Mouse (Mus musculus) limb, embryonic 10.5 days (tissue): ENCODE measurements around the gene Keap1. TPM values are rescaled to one million over a fixed set of nuclear protein-coding genes. Genes with fewer than 3 reads are reported as not detected.
A peak's percentile ranks its signal among the peaks of the same experiment; 100 is the strongest.
"Not testable (repeated sequence)": the region's sequence is repeated elsewhere in the genome, so short reads cannot be mapped to it uniquely, and the experiment has no call there.

Source experiments
- DNase-seq: peaks from one replicate; pipeline ENCODE4 v3.0.0-alpha.2; 2017; ENCODE audit warnings: low spot score
- H3K27ac ChIP-seq: fragments of 300-500 bp; sonication (generic); 2 replicates; pipeline ENCODE4 v1.5.1; 2016; ENCODE audit warnings: mild to moderate bottlenecking
- H3K27me3 ChIP-seq: fragments of 300-500 bp; sonication (generic); 2 replicates; pipeline ENCODE4 v1.6.1; 2016; ENCODE audit warnings: low read depth, mild to moderate bottlenecking; ENCODE audit not compliant: poor library complexity, severe bottlenecking
- H3K36me3 ChIP-seq: fragments of 300-500 bp; sonication (generic); 2 replicates; pipeline ENCODE4 v1.6.1; 2016; ENCODE audit warnings: mild to moderate bottlenecking, moderate library complexity
- H3K4me1 ChIP-seq: fragments of 300-500 bp; sonication (generic); 2 replicates; pipeline ENCODE4 v1.6.1; 2016
- H3K4me3 ChIP-seq: fragments of 300-500 bp; sonication (generic); 2 replicates; pipeline ENCODE4 v1.5.1; 2016; ENCODE audit warnings: mild to moderate bottlenecking, moderate library complexity
- H3K9me3 ChIP-seq: fragments of 300-500 bp; sonication (generic); replicated peaks from 2 replicates; pipeline ENCODE4 v1.6.1; 2016; ENCODE audit warnings: mild to moderate bottlenecking
- WGBS: fragments of 180-500 bp; shearing (Covaris S2); methylation state at CpG from one replicate; pipeline ENCODE4 v1.1.7; 2016; 5-methylcytosine and 5-hydroxymethylcytosine counted together
- polyA plus RNA-seq: library from polyadenylated mRNA; unstranded; fragments of >200 nt; fragmentation: Nextera tagmentation; extraction: Ambion mirVana; gene quantifications from 2 replicates; pipeline ENCODE4 v1.2.1, GENCODE M21; 2016

The Keap1 gene
- polyA plus RNA-seq, 1 experiment from 2014 or later, result 61.7 TPM

DNA sequence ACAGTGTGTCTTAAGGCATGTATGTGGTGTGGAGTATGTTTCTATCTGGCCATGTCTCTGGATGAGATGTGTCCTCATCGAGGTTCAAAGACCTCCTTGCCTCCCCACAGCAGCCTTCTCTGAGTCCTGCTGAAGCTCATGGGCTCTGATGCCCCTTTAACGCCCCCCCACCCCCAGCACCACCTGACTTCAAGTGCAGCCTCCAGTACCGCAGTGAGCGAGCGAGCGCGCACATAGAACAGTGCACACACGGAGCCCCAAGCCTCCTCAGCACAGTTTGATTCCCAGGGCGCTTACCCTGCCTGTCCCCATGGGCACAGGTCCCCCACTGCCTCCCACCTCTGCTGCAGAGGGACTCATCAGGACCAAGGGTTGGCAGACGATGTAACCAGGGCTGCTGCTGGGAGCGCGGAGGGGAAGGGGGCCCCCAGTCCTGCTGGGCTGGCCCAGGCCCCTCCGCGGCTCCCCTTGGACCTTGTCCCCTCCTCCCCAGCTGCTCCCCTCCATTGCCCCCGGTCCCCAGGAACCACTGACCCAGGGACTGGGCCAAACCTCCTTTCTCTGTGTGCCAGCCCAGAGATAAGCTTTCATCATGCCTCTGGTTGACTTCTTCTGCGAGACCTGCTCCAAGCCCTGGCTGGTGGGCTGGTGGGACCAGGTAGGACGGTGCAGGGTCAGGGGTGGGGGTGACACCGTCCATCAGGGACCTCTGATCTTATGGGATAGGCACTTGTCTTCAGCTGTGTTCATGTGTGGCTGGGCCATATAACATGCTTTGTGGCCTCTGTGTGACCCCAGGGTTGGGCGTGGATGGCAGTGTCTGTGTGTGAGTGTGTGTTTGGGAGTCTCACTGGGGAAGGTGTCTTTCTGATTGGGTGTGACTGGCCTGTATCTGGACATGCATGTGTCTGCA is 42.4 kb downstream of the Keap1 start:
- Histone ChIP-seq H3K36me3 (0 out of 2 replicates have a peak, but pooled peaks cover 2% of the 10 kb centered on the region), H3K4me1 (peaks cover 31% of the 10 kb centered on the region), H3K4me3 (peak overlapping the region; percentile 37), H3K9me3 (no peaks in the 10 kb centered on the region), H3K27ac (peak overlapping the region; percentile 68), H3K27me3 (no peaks in the 10 kb centered on the region)
- 45% methylated on average over 19 of the region's 19 CpGs for WGBS
- DNase-seq, result no peak

DNA sequence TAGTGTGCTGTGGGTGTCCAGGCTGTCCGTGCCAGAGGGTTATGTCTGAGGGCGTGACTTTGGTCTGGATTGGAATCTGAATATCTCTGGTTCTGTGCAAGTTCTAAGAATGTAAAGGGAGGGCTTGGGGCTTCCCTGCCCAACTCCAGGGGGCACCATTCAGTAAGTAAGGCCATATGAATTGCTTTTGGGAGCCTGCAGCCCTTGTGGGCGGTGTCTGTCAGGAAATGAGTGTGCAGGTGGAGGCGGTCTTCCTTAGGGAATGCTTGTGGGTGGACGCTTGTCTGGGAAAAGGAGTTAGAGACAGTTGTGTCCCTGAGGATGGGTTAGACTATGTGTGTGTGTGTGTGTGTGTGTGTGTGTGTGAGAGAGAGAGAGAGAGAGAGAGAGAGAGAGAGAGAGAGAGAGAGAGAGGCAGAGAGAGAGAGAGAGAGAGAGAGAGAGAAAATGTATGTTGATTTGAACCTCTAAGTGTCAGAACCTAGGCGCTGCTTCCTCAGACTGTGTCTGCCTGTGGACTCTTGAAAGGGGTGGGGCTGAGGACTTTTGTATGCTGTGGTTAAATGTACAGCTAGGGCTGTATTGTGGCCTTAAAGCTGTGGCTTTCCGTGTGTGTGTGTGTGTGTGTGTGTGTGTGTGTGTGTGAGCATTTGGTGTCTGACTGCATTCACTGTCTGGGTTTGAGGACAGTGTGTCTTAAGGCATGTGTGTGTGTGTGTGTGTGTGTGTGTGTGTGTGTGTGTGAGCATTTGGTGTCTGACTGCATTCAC is 43.2 kb downstream of the Keap1 start:
- H3K27me3 ChIP-seq, DNase-seq, H3K27ac ChIP-seq, H3K36me3 ChIP-seq, H3K9me3 ChIP-seq, H3K4me3 ChIP-seq: not testable (repeated sequence)
- H3K4me1 ChIP-seq, result peaks cover 31% of the 10 kb centered on the region
- WGBS, result 70% methylated on average over 7 of the region's 7 CpGs

DNA sequence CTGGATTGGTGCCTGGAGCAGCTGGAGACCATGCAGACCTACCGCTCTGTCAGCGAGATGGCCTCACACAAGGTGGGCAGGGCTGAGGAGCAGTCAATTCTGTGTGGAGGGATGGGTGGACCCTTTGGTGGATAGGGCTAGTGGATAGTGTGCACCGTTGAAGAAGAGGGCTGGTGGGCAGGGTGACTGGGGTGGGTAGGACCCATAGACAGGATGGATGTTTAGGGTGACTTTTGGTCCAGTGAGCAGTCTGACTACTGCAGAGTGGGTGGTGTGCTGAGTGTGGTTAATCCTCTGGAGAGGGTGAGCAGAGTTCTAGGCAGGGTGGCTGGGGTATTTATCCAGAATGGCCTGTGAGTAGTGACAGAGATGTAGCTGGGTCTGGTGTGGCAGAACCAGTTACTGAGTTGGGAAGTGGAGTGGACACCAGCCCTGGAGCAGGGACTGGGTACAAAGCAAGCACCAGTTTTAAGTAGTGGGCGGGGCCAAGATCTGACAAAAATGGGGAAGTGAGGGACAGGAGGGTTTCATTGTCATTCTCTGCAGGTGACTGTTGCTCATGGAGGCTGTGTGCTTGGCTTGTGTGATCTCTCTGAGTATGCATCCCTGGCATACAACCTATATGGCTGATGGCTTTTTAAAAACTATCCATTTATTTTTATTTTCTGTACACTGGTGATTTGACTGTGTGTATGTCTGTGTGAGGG is 44.2 kb downstream of the Keap1 start:
- Histone ChIP-seq H3K27ac (no peak overlapping the region), H3K9me3 (no peaks in the 10 kb centered on the region), H3K4me1 (peaks cover 31% of the 10 kb centered on the region), H3K4me3 (no peak overlapping the region), H3K36me3 (0 out of 2 replicates have a peak, but pooled peaks cover 2% of the 10 kb centered on the region), H3K27me3 (no peaks in the 10 kb centered on the region)
- DNase-seq, result no peak
- 85% methylated on average over 4 of the region's 4 CpGs for WGBS

DNA sequence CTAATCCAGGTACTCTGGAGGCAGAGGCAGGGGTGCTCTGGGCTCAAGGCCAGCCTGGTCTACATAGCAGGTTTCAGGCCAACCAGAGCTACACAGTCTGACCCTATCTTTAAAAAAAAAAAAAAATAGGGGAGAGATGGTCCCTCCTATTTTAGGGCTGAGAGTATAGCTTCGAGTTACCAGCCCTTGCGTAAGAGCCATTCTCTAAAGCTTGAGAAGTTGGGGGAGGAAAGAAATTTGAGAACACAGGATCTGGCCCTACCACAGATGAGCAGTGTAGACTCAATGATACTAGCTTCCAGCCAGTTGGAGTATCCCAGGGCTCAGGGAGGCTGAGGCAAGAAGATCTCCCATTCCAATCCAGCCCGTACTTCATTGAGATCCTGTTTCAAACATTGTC is 45.4 kb downstream of the Keap1 start:
- H3K27me3 ChIP-seq, result no peaks in the 10 kb centered on the region
- H3K36me3 ChIP-seq, result 0 out of 2 replicates have a peak, but pooled peaks cover 2% of the 10 kb centered on the region
- H3K9me3 ChIP-seq, result no peaks in the 10 kb centered on the region
- WGBS, result 82% methylated on average over 3 of the region's 3 CpGs
- no peak for DNase-seq
- no peak overlapping the region for H3K4me3 ChIP-seq
- H3K27ac ChIP-seq, result no peak overlapping the region
- peaks cover 31% of the 10 kb centered on the region for H3K4me1 ChIP-seq

DNA sequence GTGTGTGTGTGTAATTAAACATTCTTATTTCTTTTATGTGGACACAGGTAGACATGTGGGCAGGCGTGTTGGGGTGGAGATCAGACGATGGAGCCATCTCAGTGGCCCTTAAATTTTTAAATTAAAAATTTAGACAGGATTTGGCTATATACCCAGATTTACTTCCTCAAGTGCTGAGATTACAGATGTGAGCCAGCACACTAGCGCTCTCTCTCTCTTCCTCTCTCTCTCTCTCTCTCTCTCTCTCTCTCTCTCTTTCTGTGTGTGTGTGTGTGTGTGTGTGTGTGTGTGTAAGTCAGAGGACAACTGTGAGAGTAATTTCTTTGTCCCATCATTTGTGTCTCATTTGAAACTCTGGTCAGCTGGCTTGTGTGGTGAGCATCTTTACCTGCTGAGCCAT is 48.5 kb downstream of the Keap1 start:
- WGBS, result 88% methylated on average over 3 of the region's 3 CpGs

DNA sequence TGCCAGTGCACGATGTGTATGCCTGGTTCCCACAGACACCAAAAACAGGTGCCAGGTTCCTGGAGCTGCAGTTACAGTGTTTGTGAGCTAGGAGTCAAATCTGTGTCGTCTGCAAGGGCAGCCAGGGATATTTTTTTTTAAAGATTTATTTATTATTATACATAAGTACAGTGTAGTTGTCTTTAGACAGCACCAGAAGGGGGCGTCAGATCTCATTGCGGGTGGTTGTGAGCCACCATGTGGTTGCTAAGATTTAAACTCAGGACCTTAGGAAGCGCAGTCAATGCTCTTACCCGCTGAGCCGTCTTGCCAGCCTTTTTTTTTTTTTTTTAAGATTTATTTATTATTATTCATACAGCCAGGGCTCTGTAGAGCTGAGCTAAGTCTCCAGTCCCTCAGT is 49.3 kb downstream of the Keap1 start:
- 47% methylated on average over 7 of the region's 7 CpGs for WGBS
- Histone ChIP-seq H3K27me3 (peaks cover 18% of the 10 kb centered on the region), H3K27ac (no peak overlapping the region), H3K4me1 (peaks cover 9% of the 10 kb centered on the region), H3K9me3 (no peaks in the 10 kb centered on the region), H3K36me3 (0 out of 2 replicates have a peak, but pooled peaks cover 2% of the 10 kb centered on the region), H3K4me3 (no peak overlapping the region)
- DNase-seq, result no peak

More for the DNA sequence above, 48.5 kb downstream of the Keap1 start:
- Histone ChIP-seq H3K4me1 (peaks cover 2% of the 10 kb centered on the region), H3K36me3 (0 out of 2 replicates have a peak, but pooled peaks cover 2% of the 10 kb centered on the region), H3K27me3 (peaks cover 10% of the 10 kb centered on the region), H3K4me3 (no peak overlapping the region), H3K9me3 (no peaks in the 10 kb centered on the region), H3K27ac (no peak overlapping the region)
- no peak for DNase-seq

- no peak overlapping the region for H3K4me3 ChIP-seq
- no peak overlapping the region for H3K27ac ChIP-seq
- peaks cover 53% of the 10 kb centered on the region for H3K27me3 ChIP-seq
- no peaks in the 10 kb centered on the region for H3K36me3 ChIP-seq
- H3K4me1 ChIP-seq, result peaks cover 38% of the 10 kb centered on the region
- no peaks in the 10 kb centered on the region for H3K9me3 ChIP-seq
- 90% methylated on average over 5 of the region's 5 CpGs for WGBS
- DNase-seq, result no peak
Measured at GRCm38 (mm10) chr9:21185436-21185835, 53.7 kb downstream of the Keap1 start.

DNA sequence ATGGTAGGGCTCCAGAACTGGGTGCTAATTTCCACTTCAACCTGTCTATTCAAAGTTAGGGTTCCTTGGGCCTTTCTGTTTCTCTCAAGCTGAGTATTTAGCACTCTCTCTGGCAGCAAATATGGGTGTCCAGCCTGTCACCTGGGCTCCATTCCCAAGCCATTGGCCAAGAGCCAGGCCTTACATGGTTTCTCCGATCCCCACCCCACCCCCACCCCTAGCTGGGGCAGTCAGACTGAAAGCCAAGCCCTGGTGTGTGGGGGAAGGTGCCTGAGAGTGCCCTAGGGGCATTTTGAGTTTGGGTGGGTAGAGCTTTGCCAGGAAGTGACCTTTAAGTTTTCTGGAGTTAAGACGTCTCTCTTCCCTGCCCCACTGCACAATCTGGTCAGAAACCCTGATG is 54.4 kb downstream of the Keap1 start:
- H3K36me3 ChIP-seq, result no peaks in the 10 kb centered on the region
- H3K27ac ChIP-seq, result no peak overlapping the region
- DNase-seq, result no peak
- no peaks in the 10 kb centered on the region for H3K9me3 ChIP-seq
- peaks cover 38% of the 10 kb centered on the region for H3K4me1 ChIP-seq
- H3K4me3 ChIP-seq, result 0 out of 2 replicates have a peak overlapping the region, but pooled peaks have one; percentile 45
- H3K27me3 ChIP-seq, result peaks cover 53% of the 10 kb centered on the region
- 44% methylated on average over 2 of the region's 2 CpGs for WGBS

DNA sequence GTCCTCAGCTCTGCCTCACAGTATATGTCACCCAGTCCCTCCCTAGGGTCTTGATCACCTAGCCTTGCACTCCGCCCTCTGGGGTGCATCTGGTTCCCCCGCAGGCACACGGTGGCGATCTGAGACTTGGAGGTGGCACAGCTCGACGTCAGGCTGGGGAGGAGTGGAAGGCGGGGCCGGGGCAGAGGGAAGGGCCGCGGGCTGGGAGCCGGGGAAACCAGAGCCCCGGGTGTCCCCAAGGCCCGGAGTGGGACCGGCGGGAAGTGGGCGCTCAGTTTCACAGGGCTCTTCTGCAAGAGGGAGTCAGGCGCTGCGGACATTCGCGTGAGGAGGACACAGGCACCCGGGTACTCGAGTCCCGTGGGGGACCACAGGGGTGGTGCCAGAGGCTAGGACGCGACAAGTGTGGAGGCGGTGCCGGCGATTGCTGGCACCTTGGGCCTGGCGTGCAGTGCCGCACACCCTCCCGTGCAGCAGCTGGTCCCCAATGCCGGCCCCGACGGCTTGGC is 55.2 kb downstream of the Keap1 start:
- H3K4me1 ChIP-seq, result peaks cover 38% of the 10 kb centered on the region
- peaks cover 53% of the 10 kb centered on the region for H3K27me3 ChIP-seq
- 7% methylated on average over 34 of the region's 34 CpGs for WGBS
- peak overlapping the region; percentile 45 for H3K4me3 ChIP-seq
- 0 out of 2 replicates have a peak overlapping the region, but pooled peaks have one; percentile 32 for H3K27ac ChIP-seq
- no peaks in the 10 kb centered on the region for H3K36me3 ChIP-seq
- no peaks in the 10 kb centered on the region for H3K9me3 ChIP-seq
- DNase-seq, result peak; percentile 51

GRCm38 (mm10) chr9:21183421-21183820 is 55.7 kb downstream of the Keap1 start:
- no peak for DNase-seq
- H3K27ac ChIP-seq, result no peak overlapping the region
- WGBS, result 79% methylated on average over 6 of the region's 6 CpGs
- peaks cover 53% of the 10 kb centered on the region for H3K27me3 ChIP-seq
- H3K4me3 ChIP-seq, result 0 out of 2 replicates have a peak overlapping the region, but pooled peaks have one; percentile 45
- peaks cover 38% of the 10 kb centered on the region for H3K4me1 ChIP-seq
- H3K36me3 ChIP-seq, result no peaks in the 10 kb centered on the region
- no peaks in the 10 kb centered on the region for H3K9me3 ChIP-seq

DNA sequence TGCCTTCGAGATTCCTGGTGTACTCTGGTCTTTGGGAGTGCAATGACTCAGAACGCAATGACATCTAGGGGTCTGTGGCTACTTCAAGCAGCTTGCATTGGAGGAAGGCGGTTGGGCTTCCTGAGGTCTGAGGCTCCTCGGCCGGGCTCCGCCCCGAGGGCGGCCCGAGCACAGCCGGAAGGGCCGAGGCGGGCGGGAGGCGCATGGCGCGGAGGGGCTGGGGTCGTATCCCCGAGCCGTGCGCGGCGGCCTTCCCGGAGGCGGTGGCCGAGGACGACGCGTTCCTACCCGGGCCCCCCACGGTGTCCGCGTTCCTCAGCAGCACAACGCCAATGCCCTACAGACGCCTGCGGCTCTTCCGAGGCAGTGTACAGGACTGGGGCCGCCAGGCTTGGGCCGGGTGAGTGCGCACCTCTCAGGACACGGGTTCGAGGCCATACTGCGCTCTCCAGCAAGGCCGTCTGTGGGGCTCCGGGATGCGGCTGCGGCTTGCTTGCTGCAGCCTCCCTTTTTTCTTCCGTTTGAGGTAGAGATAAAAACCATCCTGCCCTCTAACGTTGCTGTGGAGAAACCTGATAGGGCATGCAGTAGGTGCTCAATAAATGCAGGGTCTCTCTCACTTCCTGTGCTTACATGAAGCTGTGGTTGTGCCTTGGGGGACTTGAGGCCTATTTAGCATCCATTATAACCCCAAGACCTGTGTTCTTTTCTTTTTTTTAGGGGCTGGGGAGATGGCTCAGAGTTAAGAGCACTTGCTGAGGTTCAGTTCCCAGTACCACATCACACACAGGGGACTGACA is 57.5 kb downstream of the Keap1 start:
- H3K9me3 ChIP-seq, result no peaks in the 10 kb centered on the region
- peak; percentile 69 for DNase-seq
- 7% methylated on average over 48 of the region's 48 CpGs for WGBS
- no peaks in the 10 kb centered on the region for H3K36me3 ChIP-seq
- peaks cover 38% of the 10 kb centered on the region for H3K4me1 ChIP-seq
- peak overlapping the region; percentile 46 for H3K4me3 ChIP-seq
- peak overlapping the region; percentile 79 for H3K27ac ChIP-seq
- H3K27me3 ChIP-seq, result peaks cover 51% of the 10 kb centered on the region
